Mouse (Mus musculus): Measurements from ENCODE around the gene Scgb1b12. TPM values are rescaled to one million over a fixed set of nuclear protein-coding genes. Genes with fewer than 3 reads are reported as not detected.

Scgb1b12 gene
- polyA plus RNA-seq (2012; rRNA removed): not detected in 2 replicates

DNA sequence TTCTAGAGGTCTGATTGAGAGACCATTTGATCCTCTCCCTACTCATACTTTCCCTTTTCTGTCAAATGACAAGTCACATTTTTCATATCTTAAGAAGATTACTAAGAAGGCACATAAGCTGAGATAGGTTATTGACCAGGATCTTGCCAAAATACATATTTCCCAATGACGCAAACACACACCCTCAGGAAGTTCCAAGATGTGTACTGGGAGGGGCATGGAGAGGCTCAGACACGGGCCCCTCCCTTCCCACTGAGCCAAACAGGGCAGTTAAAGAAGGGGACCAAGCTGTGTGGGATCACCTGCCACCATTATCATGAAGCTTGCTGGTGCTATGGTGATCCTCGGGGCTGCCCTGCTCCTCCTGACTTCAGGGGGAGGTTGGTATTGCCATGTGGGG, at the start of gene Scgb1b12:
Scgb1b12 (plus strand) TSS at position 301 of the 400 bp plus-strand sequence.

DNA sequence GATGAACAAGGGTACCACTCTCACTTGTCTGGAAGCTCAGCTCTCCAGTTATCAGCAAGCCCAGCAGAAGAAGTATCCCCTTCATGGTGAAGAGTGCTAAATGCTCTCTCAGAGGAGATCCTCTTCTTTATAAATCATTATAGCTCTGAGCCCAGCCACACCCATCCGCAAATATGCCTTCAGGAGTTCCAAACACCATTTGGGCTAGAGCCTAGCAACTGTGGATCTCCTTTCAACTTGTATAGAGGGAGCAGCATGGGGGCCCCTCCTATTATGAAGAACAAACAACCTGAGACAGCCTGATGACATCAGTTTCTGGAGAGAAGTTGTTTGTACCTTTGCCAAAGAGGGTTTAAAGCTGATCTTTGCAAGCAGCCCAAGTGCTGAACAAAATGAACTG, 6.8 kb upstream of the Scgb1b12 start, which contains the start of gene Scgb2b12:
Scgb2b12 (minus strand) TSS at position 101 of the 400 bp plus-strand sequence.

Other genes starting within 250 kb of the Scgb1b12 start
- not detected in 2 replicates for gene Scgb1b10, start 233.3 kb upstream of the Scgb1b12 start, polyA plus RNA-seq (2012; rRNA removed)
- not detected in 2 replicates for gene Scgb2b11, start 123.0 kb upstream of the Scgb1b12 start, polyA plus RNA-seq (2012; rRNA removed)
- not detected in 2 replicates for gene Scgb1b11, start 111.3 kb upstream of the Scgb1b12 start, polyA plus RNA-seq (2012; rRNA removed)
- gene Scgb2b12, start 6.9 kb upstream of the Scgb1b12 start, polyA plus RNA-seq (2012; rRNA removed): not detected in 2 replicates
- not detected in 2 replicates for gene Scgb1b29, start 107.4 kb downstream of the Scgb1b12 start, polyA plus RNA-seq (2012; rRNA removed)